Mouse (Mus musculus): ENCODE measurements around the gene Rftn2. TPM values are rescaled to one million over a fixed set of nuclear protein-coding genes. Genes with fewer than 3 reads are reported as not detected.

Gene Rftn2
- 5.7 TPM for polyA plus RNA-seq (2014; fragmentation: Illumina TruSeq; extraction: RNeasy Lipid Tissue Mini Kit (QIAGEN cat#74804); ENCODE audit: low read depth, low replicate concordance)

GRCm38 (mm10) chr1:55226011-55226857, at the start of gene Rftn2:
Gene Rftn2, minus strand, starts transcription at chr1:55226782.

GRCm38 (mm10) chr1:55236890-55237642, 10.5 kb upstream of the Rftn2 start, which contains the start of gene Mars2:
Gene Mars2, plus strand, starts transcription at chr1:55237177.

GRCm38 (mm10) chr1:55130943-55131401, 95.6 kb downstream of the Rftn2 start, which contains the start of gene Mob4:
Gene Mob4, plus strand, starts transcription at chr1:55131231.

Other genes with a start within 250 kb of the Rftn2 start
- gene Sf3b1, start 199.3 kb downstream of the Rftn2 start, polyA plus RNA-seq (2014; fragmentation: Illumina TruSeq; extraction: RNeasy Lipid Tissue Mini Kit (QIAGEN cat#74804); ENCODE audit: low read depth, low replicate concordance), result 85.2 TPM
- gene Coq10b, start 174.0 kb downstream of the Rftn2 start, polyA plus RNA-seq (2014; fragmentation: Illumina TruSeq; extraction: RNeasy Lipid Tissue Mini Kit (QIAGEN cat#74804); ENCODE audit: low read depth, low replicate concordance), result 40.7 TPM
- gene Hspe1, start 138.7 kb downstream of the Rftn2 start, polyA plus RNA-seq (2014; fragmentation: Illumina TruSeq; extraction: RNeasy Lipid Tissue Mini Kit (QIAGEN cat#74804); ENCODE audit: low read depth, low replicate concordance), result 274 TPM
- gene Hspd1, start 138.5 kb downstream of the Rftn2 start, polyA plus RNA-seq (2014; fragmentation: Illumina TruSeq; extraction: RNeasy Lipid Tissue Mini Kit (QIAGEN cat#74804); ENCODE audit: low read depth, low replicate concordance), result 479 TPM
- 37.4 TPM for gene Mob4, start 95.6 kb downstream of the Rftn2 start, polyA plus RNA-seq (2014; fragmentation: Illumina TruSeq; extraction: RNeasy Lipid Tissue Mini Kit (QIAGEN cat#74804); ENCODE audit: low read depth, low replicate concordance)
- 4.2 TPM for gene Mars2, start 10.4 kb upstream of the Rftn2 start, polyA plus RNA-seq (2014; fragmentation: Illumina TruSeq; extraction: RNeasy Lipid Tissue Mini Kit (QIAGEN cat#74804); ENCODE audit: low read depth, low replicate concordance)
- gene Boll, start 136.7 kb upstream of the Rftn2 start, polyA plus RNA-seq (2014; fragmentation: Illumina TruSeq; extraction: RNeasy Lipid Tissue Mini Kit (QIAGEN cat#74804); ENCODE audit: low read depth, low replicate concordance), result not detected
- gene Plcl1, start 179.1 kb upstream of the Rftn2 start, polyA plus RNA-seq (2014; fragmentation: Illumina TruSeq; extraction: RNeasy Lipid Tissue Mini Kit (QIAGEN cat#74804); ENCODE audit: low read depth, low replicate concordance), result 2.1 TPM

Data from heart, adult 10 weeks (tissue).